Mouse (Mus musculus): ENCODE data around the gene Mmp8. TPM values are rescaled to one million over a fixed set of nuclear protein-coding genes. Genes with fewer than 3 reads are reported as not detected.

Mmp8 gene
- polyA plus RNA-seq, 1 experiment from 2014 or later = 0.79 TPM

GRCm38 (mm10) chr9:7605638-7606037 is 47.4 kb downstream of the Mmp8 start:
- ATAC-seq (ENCODE audit: low read depth) = no peak
- 91% methylated on average over 12 of the region's 12 CpGs for WGBS
- Histone ChIP-seq H3K4me2 (ENCODE audit: low read depth, low read length) (no peak overlapping the region), H3K27ac (replicated peaks; ENCODE audit: low read depth, low read length) (no peak overlapping the region), H3K4me3 (ENCODE audit: low read depth, low read length) (no peak overlapping the region), H3K4me1 (ENCODE audit: control insufficient read depth, insufficient read depth, low read length) (no peaks in the 10 kb centered on the region), H3K9me3 (ENCODE audit: control insufficient read depth, low read length) (peaks cover 5% of the 10 kb centered on the region; the same call in 1 of the 2 replicates), H3K27me3 (replicated peaks; ENCODE audit: control insufficient read depth, insufficient read depth, low read length) (no peaks in the 10 kb centered on the region), H3K9ac (ENCODE audit: low read depth, low read length) (no peak overlapping the region), H3K36me3 (ENCODE audit: control insufficient read depth, insufficient read depth, low read length) (no peaks in the 10 kb centered on the region)
- no peak for DNase-seq (ENCODE audit: low spot score)

Other genes starting within 250 kb of the Mmp8 start
- gene Mmp12, start 214.1 kb upstream of the Mmp8 start, polyA plus RNA-seq (2014; fragmentation: Nextera tagmentation; extraction: Ambion mirVana) = 0.09 and 0.32 TPM in 2 replicates
- not detected in 2 replicates for gene Mmp1b, start 170.4 kb upstream of the Mmp8 start, polyA plus RNA-seq (2014; fragmentation: Nextera tagmentation; extraction: Ambion mirVana)
- 0.33 and 0.82 TPM in 2 replicates for gene Mmp3, start 112.6 kb upstream of the Mmp8 start, polyA plus RNA-seq (2014; fragmentation: Nextera tagmentation; extraction: Ambion mirVana)
- not detected in 2 replicates for gene Mmp10, start 56.1 kb upstream of the Mmp8 start, polyA plus RNA-seq (2014; fragmentation: Nextera tagmentation; extraction: Ambion mirVana)
- 0.17 TPM in 1 of 2 replicates, not detected in the other for gene Mmp27, start 12.9 kb downstream of the Mmp8 start, polyA plus RNA-seq (2014; fragmentation: Nextera tagmentation; extraction: Ambion mirVana)
- gene Mmp20, start 69.8 kb downstream of the Mmp8 start, polyA plus RNA-seq (2014; fragmentation: Nextera tagmentation; extraction: Ambion mirVana) = not detected in 2 replicates
- gene Mmp7, start 133.6 kb downstream of the Mmp8 start, polyA plus RNA-seq (2014; fragmentation: Nextera tagmentation; extraction: Ambion mirVana) = 0.20 TPM in 1 of 2 replicates, not detected in the other
- 129 and 130 TPM in 2 replicates for gene Tmem123, start 205.6 kb downstream of the Mmp8 start, polyA plus RNA-seq (2014; fragmentation: Nextera tagmentation; extraction: Ambion mirVana)